Comparison of ENCODE assay signal across 8 mouse cellular contexts in the genomic region with DNA sequence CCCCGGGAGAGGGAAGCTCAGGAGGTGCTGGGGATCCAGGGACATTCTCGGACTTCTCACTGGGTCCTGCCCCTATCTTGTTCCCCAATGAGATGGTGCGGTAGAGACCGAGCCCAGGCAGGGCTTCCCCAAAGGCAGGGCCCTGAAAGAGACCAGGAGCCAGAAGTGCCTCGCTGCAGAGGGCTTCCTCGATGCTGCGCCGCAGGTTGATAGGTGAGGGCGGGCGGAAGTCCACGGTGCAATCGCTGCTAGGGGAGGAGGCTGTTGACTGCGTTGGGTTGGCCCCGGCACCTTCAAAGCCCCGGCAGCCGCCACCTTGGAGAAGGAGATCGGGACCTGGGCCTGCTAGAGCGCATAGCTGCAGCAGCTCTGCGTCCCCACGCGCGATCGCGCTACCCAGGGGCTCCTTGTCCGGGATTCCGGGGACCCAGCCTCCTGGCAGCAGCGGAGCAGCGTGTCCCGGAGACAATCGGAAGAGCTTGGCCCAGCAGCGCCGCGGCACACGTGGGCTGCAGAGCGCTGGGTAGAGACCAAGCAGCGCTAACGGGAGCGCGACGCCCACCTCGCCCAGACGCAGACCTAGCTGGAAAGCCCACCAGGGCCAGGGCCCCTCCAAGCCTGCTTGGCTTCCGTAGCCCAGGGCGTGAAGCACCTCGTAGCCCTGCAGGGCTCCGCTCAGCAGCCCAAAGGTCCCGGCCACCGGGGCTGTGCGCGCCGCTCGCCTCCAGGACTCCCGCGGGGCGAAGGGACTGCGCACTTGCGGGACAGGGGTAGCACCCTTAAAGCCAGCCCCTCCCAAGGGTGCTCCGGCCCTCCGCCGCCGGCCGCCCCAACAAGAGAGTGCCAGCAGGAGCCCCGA. TPM values are rescaled to one million over a fixed set of nuclear protein-coding genes. Genes with fewer than 3 reads are reported as not detected.
DNase-seq lines count a peak whose midpoint lies in the region; ATAC-seq and TF ChIP-seq lines count a peak whose summit lies in the region.

No protein-coding gene starts in this region.

- WGBS in cerebellum, adult 2 months: 2% methylated on average over 58 of the region's 63 CpGs
- WGBS in kidney, embryonic 15.5 days: under 1% methylated on average over 63 of the region's 63 CpGs

- ATAC-seq in granulocyte monocyte progenitor cell, adult 5-6 weeks (replicated peaks; ENCODE audit: poor library complexity, severe bottlenecking): peak; percentile 42
- ATAC-seq in kidney, embryonic 15.5 days (replicated peaks; ENCODE audit: low FRiP score): peak; percentile 47
- ATAC-seq in megakaryocyte, adult 5-6 weeks (ENCODE audit: poor library complexity, severe bottlenecking): peak; percentile 67

- peak overlapping the region; percentile 51 for H3K9ac ChIP-seq in kidney, embryonic 15.5 days

- no peaks in the 10 kb centered on the region for H3K9me3 ChIP-seq in kidney, embryonic 15.5 days (replicated peaks)

- TF ChIP-seq CTCF in cerebellum, adult 2 months (IDR thresholded peaks at IDR 0.05; ENCODE audit: borderline replicate concordance, insufficient read depth, low read depth, low read length): no peak

- DNase-seq in ovary, postnatal 10 days (ENCODE audit: low spot score): peak; percentile 21
- no peak for DNase-seq in ovary, adult 18-20 months (ENCODE audit: low spot score)
- peak; percentile 25 to 62 for DNase-seq in cerebellum, adult 2 months
- DNase-seq in spleen, postnatal 10 days (ENCODE audit: low spot score in 2 of 2): peak; percentile 22 to 53
- no peak for DNase-seq in layer of hippocampus, adult 18-20 months (ENCODE audit: low spot score in 2 of 2)

- peak overlapping the region; percentile 100 for H3K4me2 ChIP-seq in kidney, embryonic 15.5 days

- H3K27ac ChIP-seq in cerebellum, adult 2 months (ENCODE audit: insufficient read depth, low read length): no peak overlapping the region
- no peak overlapping the region for H3K27ac ChIP-seq in kidney, embryonic 15.5 days

- TF ChIP-seq POLR2A in cerebellum, adult 2 months (IDR thresholded peaks at IDR 0.05; ENCODE audit: borderline replicate concordance, insufficient read depth, low read length): no peak

- no peaks in the 10 kb centered on the region for H3K27me3 ChIP-seq in cerebellum, adult 2 months (ENCODE audit: control insufficient read depth, insufficient read depth, low read length)
- H3K27me3 ChIP-seq in kidney, embryonic 15.5 days: peaks cover 88% of the 10 kb centered on the region

- H3K36me3 ChIP-seq in kidney, embryonic 15.5 days: no peaks in the 10 kb centered on the region

- H3K4me1 ChIP-seq in cerebellum, adult 2 months (ENCODE audit: control insufficient read depth, insufficient read depth, low read length): no peaks in the 10 kb centered on the region
- peaks cover 22% of the 10 kb centered on the region for H3K4me1 ChIP-seq in kidney, embryonic 15.5 days

- peak overlapping the region; percentile 43 for H3K4me3 ChIP-seq in cerebellum, adult 2 months (replicated peaks; ENCODE audit: insufficient read depth, low read depth, low read length)
- H3K4me3 ChIP-seq in kidney, embryonic 15.5 days (replicated peaks): peak overlapping the region; percentile 55

RNA-seq across cellular contexts. Expression of gene Rbm28, which starts 5.5 kb away (rescaled TPM):
- 44.2 and 45.7 TPM in 2 replicates for polyA plus RNA-seq in cerebellum, adult 2 months (2012; rRNA removed)
- 47.7 and 84.2 TPM in 2 replicates for total RNA-seq in granulocyte monocyte progenitor cell, adult 5-6 weeks (2014; fragmentation: Nextera tagmentation)
- total RNA-seq in granulocyte monocyte progenitor cell, adult 5-6 weeks (2017): 58.5 and 59.9 TPM in 2 replicates
- 46.1 and 48.8 TPM in 2 replicates for polyA plus RNA-seq in kidney, embryonic 15.5 days (2015; fragmentation: Nextera tagmentation; extraction: Ambion mirVana)
- total RNA-seq in megakaryocyte, adult 5-6 weeks (2015): 29.2 and 29.6 TPM in 2 replicates
- total RNA-seq in megakaryocyte, adult 5-6 weeks (2017): 27.3 and 33.9 TPM in 2 replicates
- total RNA-seq in layer of hippocampus, adult 18-20 months (2021): 10 to 100 TPM; 43.1 to 43.2 TPM

RNA-seq across cellular contexts. Expression of gene Prrt4, which starts 9.1 kb away (rescaled TPM):
- polyA plus RNA-seq in cerebellum, adult 2 months (2012; rRNA removed): 5.4 and 5.5 TPM in 2 replicates
- total RNA-seq in granulocyte monocyte progenitor cell, adult 5-6 weeks (2014; fragmentation: Nextera tagmentation): not detected in 2 replicates
- total RNA-seq in granulocyte monocyte progenitor cell, adult 5-6 weeks (2017): not detected in 2 replicates
- polyA plus RNA-seq in kidney, embryonic 15.5 days (2015; fragmentation: Nextera tagmentation; extraction: Ambion mirVana): 1.0 and 1.6 TPM in 2 replicates
- total RNA-seq in megakaryocyte, adult 5-6 weeks (2015): not detected in 2 replicates
- not detected in 2 replicates for total RNA-seq in megakaryocyte, adult 5-6 weeks (2017)
- total RNA-seq in layer of hippocampus, adult 18-20 months (2021): 1 to 10 TPM; 2.4 to 2.6 TPM

RNA-seq across cellular contexts. Expression of gene Impdh1, which starts 45.9 kb away (rescaled TPM):
- 52.9 and 54.3 TPM in 2 replicates for polyA plus RNA-seq in cerebellum, adult 2 months (2012; rRNA removed)
- 109 and 124 TPM in 2 replicates for total RNA-seq in granulocyte monocyte progenitor cell, adult 5-6 weeks (2014; fragmentation: Nextera tagmentation)
- total RNA-seq in granulocyte monocyte progenitor cell, adult 5-6 weeks (2017): 110 and 120 TPM in 2 replicates
- polyA plus RNA-seq in kidney, embryonic 15.5 days (2015; fragmentation: Nextera tagmentation; extraction: Ambion mirVana): 39.7 and 44.9 TPM in 2 replicates
- total RNA-seq in megakaryocyte, adult 5-6 weeks (2015): 7.8 and 12.0 TPM in 2 replicates
- total RNA-seq in megakaryocyte, adult 5-6 weeks (2017): 9.0 and 11.6 TPM in 2 replicates
- total RNA-seq in layer of hippocampus, adult 18-20 months (2021): 10 to 100 TPM; 36.0 to 42.9 TPM

Comparison
In these comparisons a context has a peak if more than half of its experiments do, and no peak if none do; other contexts are left out.
1. DNase-seq: peak in ovary, postnatal 10 days (single experiment), cerebellum, adult 2 months (2 of 2) and spleen, postnatal 10 days (2 of 2); none in ovary, adult 18-20 months (single experiment) and layer of hippocampus, adult 18-20 months (0 of 2).
2. Peak in every context shown above with its lines, with median percentiles within 50 percentile points of each other: ATAC-seq.